Mouse (Mus musculus): Measurements from ENCODE around the gene Galnt14. TPM values are rescaled to one million over a fixed set of nuclear protein-coding genes. Genes with fewer than 3 reads are reported as not detected.

Galnt14 gene
- polyA plus RNA-seq, 1 experiment from 2014 or later, result 10.6 TPM

- ATAC-seq (ENCODE audit: low FRiP score), result no peak
- H3K9me3 ChIP-seq, result no peaks in the 10 kb centered on the region
- no peak overlapping the region for H3K9ac ChIP-seq
- no peak overlapping the region for H3K4me3 ChIP-seq (replicated peaks)
- no peak overlapping the region for H3K4me2 ChIP-seq
- no peaks in the 10 kb centered on the region for H3K36me3 ChIP-seq (replicated peaks)
- WGBS, result 84% methylated on average over 5 of the region's 5 CpGs
- no peaks in the 10 kb centered on the region for H3K27me3 ChIP-seq
- no peak overlapping the region for H3K27ac ChIP-seq
- H3K4me1 ChIP-seq, result no peaks in the 10 kb centered on the region
These were observed 107.4 kb downstream of the Galnt14 start for GRCm38 (mm10) chr17:73602552-73603478.

- no peak overlapping the region for H3K27ac ChIP-seq
- no peaks in the 10 kb centered on the region for H3K9me3 ChIP-seq
- H3K4me3 ChIP-seq (replicated peaks), result no peak overlapping the region
- no peaks in the 10 kb centered on the region for H3K27me3 ChIP-seq
- no peaks in the 10 kb centered on the region for H3K4me1 ChIP-seq
- H3K36me3 ChIP-seq (replicated peaks), result no peaks in the 10 kb centered on the region
- H3K4me2 ChIP-seq, result no peak overlapping the region
- ATAC-seq (ENCODE audit: low FRiP score), result no peak
- H3K9ac ChIP-seq, result no peak overlapping the region
- WGBS, result 82% methylated on average over 6 of the region's 6 CpGs
These were observed 110.3 kb downstream of the Galnt14 start for GRCm38 (mm10) chr17:73599923-73600322.

- no peak for ATAC-seq (ENCODE audit: low FRiP score)
- Histone ChIP-seq H3K36me3 (replicated peaks) (no peaks in the 10 kb centered on the region), H3K9me3 (no peaks in the 10 kb centered on the region), H3K4me2 (no peak overlapping the region), H3K27me3 (peaks cover 8% of the 10 kb centered on the region), H3K4me3 (replicated peaks) (no peak overlapping the region), H3K27ac (no peak overlapping the region), H3K4me1 (peaks cover 4% of the 10 kb centered on the region; the same call in 1 of the 2 replicates), H3K9ac (no peak overlapping the region)
- 89% methylated on average over 2 of the region's 2 CpGs for WGBS
These were observed 118.2 kb downstream of the Galnt14 start for GRCm38 (mm10) chr17:73592081-73592480.

- Histone ChIP-seq H3K4me1 (peaks cover 6% of the 10 kb centered on the region; the same call in 1 of the 2 replicates), H3K4me3 (replicated peaks) (no peak overlapping the region), H3K27ac (no peak overlapping the region), H3K36me3 (replicated peaks) (no peaks in the 10 kb centered on the region), H3K4me2 (no peak overlapping the region), H3K9ac (no peak overlapping the region), H3K27me3 (peaks cover 5% of the 10 kb centered on the region; the same call in 1 of the 2 replicates), H3K9me3 (no peaks in the 10 kb centered on the region)
- WGBS, result 62% methylated on average over 6 of the region's 6 CpGs
- 0 out of 2 replicates have a peak, but pooled peaks have one; percentile 53 for ATAC-seq (ENCODE audit: low FRiP score)
These were observed 122.7 kb downstream of the Galnt14 start for GRCm38 (mm10) chr17:73587573-73587972.

DNA sequence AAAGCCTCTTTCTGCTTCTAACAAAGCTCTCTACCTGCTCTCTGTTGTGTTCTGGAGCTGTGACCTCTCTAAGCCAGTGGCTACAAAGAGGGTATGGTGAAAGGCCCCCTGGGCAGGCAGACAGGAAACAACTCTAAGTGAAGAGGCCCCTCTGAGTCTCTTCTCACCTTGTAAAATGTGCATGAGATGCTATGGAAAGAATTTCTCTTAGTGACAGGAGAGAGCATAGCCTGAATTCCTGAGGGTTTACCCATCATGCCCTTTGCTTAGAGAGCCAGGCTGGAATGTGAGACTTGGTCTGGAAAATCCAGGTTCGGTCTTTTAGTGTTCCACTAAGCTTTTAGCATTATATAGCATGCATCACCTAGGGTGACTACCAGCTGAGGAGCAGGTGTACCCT lies 136.1 kb downstream of the Galnt14 start:
- Histone ChIP-seq H3K9me3 (no peaks in the 10 kb centered on the region), H3K9ac (no peak overlapping the region), H3K27ac (no peak overlapping the region), H3K36me3 (replicated peaks) (no peaks in the 10 kb centered on the region), H3K4me3 (replicated peaks) (no peak overlapping the region), H3K27me3 (no peaks in the 10 kb centered on the region), H3K4me1 (peaks cover 5% of the 10 kb centered on the region), H3K4me2 (no peak overlapping the region)
- 70% methylated on average over 1 of the region's 1 CpGs for WGBS
- no peak for ATAC-seq (ENCODE audit: low FRiP score)

- Histone ChIP-seq H3K27ac (no peak overlapping the region), H3K9ac (no peak overlapping the region), H3K4me1 (peaks cover 8% of the 10 kb centered on the region), H3K9me3 (no peaks in the 10 kb centered on the region), H3K36me3 (replicated peaks) (no peaks in the 10 kb centered on the region), H3K4me2 (no peak overlapping the region), H3K27me3 (no peaks in the 10 kb centered on the region), H3K4me3 (replicated peaks) (no peak overlapping the region)
- ATAC-seq (ENCODE audit: low FRiP score), result no peak
- WGBS, result 77% methylated on average over 5 of the region's 5 CpGs
These were observed 137.4 kb downstream of the Galnt14 start for GRCm38 (mm10) chr17:73572881-73573280.

GRCm38 (mm10) chr17:73572440-73572839 lies 137.8 kb downstream of the Galnt14 start:
- no peaks in the 10 kb centered on the region for H3K36me3 ChIP-seq (replicated peaks)
- ATAC-seq (ENCODE audit: low FRiP score), result no peak
- WGBS, result 87% methylated on average over 5 of the region's 5 CpGs
- no peak overlapping the region for H3K27ac ChIP-seq
- no peak overlapping the region for H3K9ac ChIP-seq
- H3K4me1 ChIP-seq, result peaks cover 8% of the 10 kb centered on the region
- no peaks in the 10 kb centered on the region for H3K9me3 ChIP-seq
- H3K4me3 ChIP-seq (replicated peaks), result no peak overlapping the region
- H3K4me2 ChIP-seq, result no peak overlapping the region
- no peaks in the 10 kb centered on the region for H3K27me3 ChIP-seq

DNA sequence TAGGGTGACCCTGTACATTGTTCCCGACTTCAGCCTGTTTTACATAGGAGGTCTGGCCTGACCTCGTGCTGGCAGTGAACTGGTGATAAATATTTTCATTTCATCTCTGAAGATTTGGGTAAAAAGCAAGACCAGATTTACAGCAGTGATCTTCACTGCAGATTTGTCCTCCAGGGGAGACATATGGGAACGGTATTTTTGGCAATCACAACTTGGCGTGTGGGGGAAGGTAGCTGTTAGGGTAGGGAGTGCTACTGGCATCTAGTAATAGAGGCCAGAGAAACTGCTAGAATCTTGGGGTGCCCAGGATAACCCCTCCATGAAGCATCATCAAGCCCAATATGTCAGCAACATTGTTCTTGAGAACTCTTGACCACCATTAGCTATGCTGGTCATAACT lies 138.3 kb downstream of the Galnt14 start:
- Histone ChIP-seq H3K9ac (no peak overlapping the region), H3K36me3 (replicated peaks) (no peaks in the 10 kb centered on the region), H3K27me3 (no peaks in the 10 kb centered on the region), H3K9me3 (no peaks in the 10 kb centered on the region), H3K4me3 (replicated peaks) (no peak overlapping the region), H3K4me1 (peaks cover 8% of the 10 kb centered on the region), H3K27ac (no peak overlapping the region), H3K4me2 (no peak overlapping the region)
- no peak for ATAC-seq (ENCODE audit: low FRiP score)
- WGBS, result 73% methylated on average over 4 of the region's 4 CpGs

DNA sequence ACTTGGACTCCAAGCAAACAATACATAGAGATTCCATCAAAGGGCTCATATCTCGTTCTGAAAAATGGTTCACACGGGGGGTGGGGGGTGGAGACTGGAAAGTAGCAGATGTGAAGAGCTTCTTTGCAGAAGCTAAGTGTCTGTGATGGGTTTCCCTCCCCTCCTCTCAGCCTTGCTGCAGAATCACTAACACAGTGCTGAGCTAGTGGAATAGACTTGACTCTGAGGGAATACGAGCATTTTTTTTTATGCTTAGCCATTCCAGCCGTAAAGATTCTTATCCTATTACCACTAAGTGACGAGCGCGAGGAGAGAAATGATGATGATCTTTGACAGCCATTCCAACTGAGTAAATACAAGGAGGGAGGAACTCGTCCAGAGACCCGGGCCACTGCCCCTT lies 142.0 kb downstream of the Galnt14 start:
- H3K9me3 ChIP-seq, result no peaks in the 10 kb centered on the region
- H3K27me3 ChIP-seq, result no peaks in the 10 kb centered on the region
- H3K27ac ChIP-seq, result no peak overlapping the region
- no peak overlapping the region for H3K4me3 ChIP-seq (replicated peaks)
- no peak overlapping the region for H3K9ac ChIP-seq
- H3K36me3 ChIP-seq (replicated peaks), result no peaks in the 10 kb centered on the region
- no peak for ATAC-seq (ENCODE audit: low FRiP score)
- 70% methylated on average over 9 of the region's 9 CpGs for WGBS
- H3K4me2 ChIP-seq, result no peak overlapping the region
- H3K4me1 ChIP-seq, result peaks cover 4% of the 10 kb centered on the region; the same call in 1 of the 2 replicates

- Histone ChIP-seq H3K4me1 (no peaks in the 10 kb centered on the region), H3K9me3 (no peaks in the 10 kb centered on the region), H3K27me3 (no peaks in the 10 kb centered on the region), H3K4me3 (replicated peaks) (no peak overlapping the region), H3K27ac (no peak overlapping the region), H3K9ac (no peak overlapping the region), H3K36me3 (replicated peaks) (no peaks in the 10 kb centered on the region), H3K4me2 (no peak overlapping the region)
- ATAC-seq (ENCODE audit: low FRiP score), result no peak
- WGBS, result 83% methylated on average over 3 of the region's 3 CpGs
These were observed 149.1 kb downstream of the Galnt14 start for GRCm38 (mm10) chr17:73561149-73561548.

GRCm38 (mm10) chr17:73560208-73560784 lies 150.0 kb downstream of the Galnt14 start:
- Histone ChIP-seq H3K9ac (no peak overlapping the region), H3K27ac (no peak overlapping the region), H3K36me3 (replicated peaks) (no peaks in the 10 kb centered on the region), H3K4me3 (replicated peaks) (no peak overlapping the region), H3K4me1 (no peaks in the 10 kb centered on the region), H3K4me2 (no peak overlapping the region), H3K27me3 (no peaks in the 10 kb centered on the region), H3K9me3 (no peaks in the 10 kb centered on the region)
- WGBS, result 83% methylated on average over 5 of the region's 5 CpGs
- ATAC-seq (ENCODE audit: low FRiP score), result no peak

DNA sequence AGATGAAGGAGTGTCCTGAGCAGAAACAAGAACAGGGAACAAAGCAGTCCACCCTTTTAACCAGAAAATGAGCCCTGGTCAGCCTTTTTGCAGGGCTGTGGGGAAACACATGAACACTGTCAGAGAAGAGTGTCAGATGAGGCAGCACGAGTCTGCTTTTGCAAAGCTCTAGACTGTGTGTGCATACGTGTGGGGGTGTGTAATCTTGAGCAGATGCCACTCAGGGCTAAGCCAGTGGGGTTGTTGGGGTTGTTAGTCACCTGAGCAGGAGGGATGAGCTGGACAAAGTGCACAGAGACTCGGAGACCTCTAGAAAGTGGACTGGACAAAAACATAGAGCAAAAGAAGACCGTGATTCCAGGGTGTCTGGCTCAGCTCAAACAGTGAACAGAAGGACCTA lies 150.8 kb downstream of the Galnt14 start:
- Histone ChIP-seq H3K4me1 (no peaks in the 10 kb centered on the region), H3K36me3 (replicated peaks) (no peaks in the 10 kb centered on the region), H3K9ac (no peak overlapping the region), H3K4me2 (no peak overlapping the region), H3K4me3 (replicated peaks) (no peak overlapping the region), H3K9me3 (no peaks in the 10 kb centered on the region), H3K27ac (no peak overlapping the region), H3K27me3 (no peaks in the 10 kb centered on the region)
- 88% methylated on average over 4 of the region's 4 CpGs for WGBS
- no peak for ATAC-seq (ENCODE audit: low FRiP score)

DNA sequence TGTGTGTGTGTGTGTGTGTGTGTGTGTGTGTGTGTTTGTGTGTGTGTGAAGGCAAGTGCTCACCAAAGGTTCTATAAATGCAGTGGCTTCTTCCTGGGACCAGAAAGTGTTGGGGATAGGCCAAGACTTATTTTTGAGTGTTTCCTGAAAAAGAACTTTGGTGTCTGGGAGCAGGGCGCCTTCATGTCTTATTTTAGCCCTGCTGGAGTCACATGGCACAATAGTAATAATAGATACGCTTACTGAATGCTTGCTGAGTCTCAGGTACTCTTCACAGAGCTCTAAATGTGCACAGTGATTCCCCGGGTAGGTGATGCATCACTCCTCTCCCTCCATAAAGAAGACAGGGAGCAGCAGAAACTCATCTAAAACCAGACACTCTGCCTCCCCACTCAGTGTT lies 153.2 kb downstream of the Galnt14 start:
- no peak overlapping the region for H3K9ac ChIP-seq
- no peak for ATAC-seq (ENCODE audit: low FRiP score)
- no peaks in the 10 kb centered on the region for H3K4me1 ChIP-seq
- H3K4me2 ChIP-seq, result no peak overlapping the region
- no peak overlapping the region for H3K4me3 ChIP-seq (replicated peaks)
- 92% methylated on average over 3 of the region's 3 CpGs for WGBS
- H3K36me3 ChIP-seq (replicated peaks), result no peaks in the 10 kb centered on the region
- H3K27ac ChIP-seq, result no peak overlapping the region
- no peaks in the 10 kb centered on the region for H3K9me3 ChIP-seq
- no peaks in the 10 kb centered on the region for H3K27me3 ChIP-seq
